Mouse (Mus musculus): ENCODE measurements around the gene 1700015F17Rik.

The 1700015F17Rik gene

DNA sequence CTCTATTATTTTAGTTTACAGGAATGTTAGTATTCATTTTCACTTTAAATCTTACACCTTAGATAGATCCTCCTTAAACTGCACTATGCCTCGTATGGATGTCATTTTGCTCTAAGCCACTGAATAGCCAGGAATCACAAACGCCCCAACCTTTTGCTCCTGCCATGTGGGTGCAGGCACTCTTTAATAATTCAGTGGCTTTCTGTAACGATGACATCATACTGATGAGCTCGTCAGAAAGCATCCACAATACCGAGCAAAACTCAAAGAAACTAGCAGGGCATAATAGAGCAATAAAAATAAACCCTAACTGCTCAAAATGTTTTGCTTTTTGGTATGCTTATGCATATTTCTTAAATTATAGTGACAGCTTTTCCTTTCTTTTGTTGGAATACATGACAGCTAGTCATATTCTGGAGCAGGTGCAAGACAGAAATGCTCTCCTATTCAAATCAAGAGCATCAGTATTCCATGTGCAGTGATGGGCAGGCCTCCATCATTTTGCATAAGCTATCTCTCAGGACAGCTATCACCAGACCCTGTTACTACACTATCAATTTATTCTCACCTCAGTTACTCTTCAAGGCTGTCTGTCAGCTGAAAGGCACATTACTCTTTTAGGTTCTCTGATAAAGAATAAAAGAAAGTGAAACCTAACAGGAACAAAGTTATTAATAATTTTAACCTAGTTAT, 47.1 kb downstream of the 1700015F17Rik start:
- DNase-seq (ENCODE audit: extremely low spot score, low read depth, low spot score) = no peak

DNA sequence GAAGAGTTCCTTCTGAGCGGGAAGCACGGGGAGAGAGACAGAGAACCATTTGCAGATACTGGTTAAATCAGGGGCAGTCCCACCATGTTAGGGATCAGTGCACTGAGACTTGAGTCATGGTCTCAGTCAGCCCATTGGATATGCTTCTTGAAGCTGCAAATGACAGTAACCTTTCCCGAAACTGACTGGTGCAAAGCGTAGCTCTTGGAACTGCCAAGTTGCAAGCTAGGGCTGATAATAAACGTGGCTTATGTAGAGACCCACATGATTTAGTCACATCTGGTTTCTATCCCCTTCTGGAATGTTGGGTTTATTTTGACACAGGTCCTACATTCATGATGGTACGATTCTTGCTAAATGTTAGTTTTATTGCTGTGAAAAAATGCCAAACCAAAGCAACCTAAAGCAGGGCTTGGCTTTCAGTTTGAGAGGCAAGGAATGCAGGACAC, 55.2 kb downstream of the 1700015F17Rik start:
- DNase-seq (ENCODE audit: extremely low spot score, low read depth, low spot score) = no peak

DNA sequence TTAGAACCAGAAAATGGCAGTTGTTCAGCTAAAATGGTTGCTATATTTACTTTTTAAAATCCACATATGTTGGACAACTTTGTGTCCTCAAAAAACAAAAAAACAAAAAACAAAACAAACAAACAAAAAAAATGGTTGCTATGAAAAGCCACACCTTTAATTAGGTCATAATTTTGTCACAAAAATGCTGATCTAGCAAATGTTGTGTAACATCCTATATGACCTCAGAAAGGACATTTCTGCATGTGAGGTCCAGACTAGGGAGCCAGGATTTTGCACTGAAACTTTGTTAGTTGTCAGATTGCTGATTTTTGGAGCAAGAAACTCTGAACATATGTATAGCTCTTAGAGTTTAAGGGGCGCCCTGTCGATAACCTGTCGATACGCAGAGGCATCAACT, 55.9 kb downstream of the 1700015F17Rik start:
- no peak for DNase-seq (ENCODE audit: extremely low spot score, low read depth, low spot score)

DNA sequence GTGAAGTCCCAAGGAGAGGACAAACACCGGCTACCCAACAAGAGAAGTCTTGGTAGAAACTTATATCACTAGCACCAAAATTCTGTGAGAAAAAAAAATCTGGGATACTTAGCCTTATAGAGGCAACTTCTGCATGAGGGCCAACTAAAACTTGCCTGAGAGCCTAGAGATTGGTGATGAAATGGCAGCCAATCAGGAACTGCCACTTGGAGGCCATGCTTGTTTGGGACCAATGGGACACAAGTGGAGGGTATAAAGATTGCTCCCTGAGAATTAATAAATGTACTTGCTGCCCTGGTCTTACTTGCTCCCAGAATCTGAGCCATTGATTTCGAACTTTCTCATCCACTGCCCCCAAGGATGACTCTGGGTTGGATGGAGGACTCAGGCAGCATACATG, 57.5 kb downstream of the 1700015F17Rik start:
- no peak for DNase-seq (ENCODE audit: extremely low spot score, low read depth, low spot score)

DNA sequence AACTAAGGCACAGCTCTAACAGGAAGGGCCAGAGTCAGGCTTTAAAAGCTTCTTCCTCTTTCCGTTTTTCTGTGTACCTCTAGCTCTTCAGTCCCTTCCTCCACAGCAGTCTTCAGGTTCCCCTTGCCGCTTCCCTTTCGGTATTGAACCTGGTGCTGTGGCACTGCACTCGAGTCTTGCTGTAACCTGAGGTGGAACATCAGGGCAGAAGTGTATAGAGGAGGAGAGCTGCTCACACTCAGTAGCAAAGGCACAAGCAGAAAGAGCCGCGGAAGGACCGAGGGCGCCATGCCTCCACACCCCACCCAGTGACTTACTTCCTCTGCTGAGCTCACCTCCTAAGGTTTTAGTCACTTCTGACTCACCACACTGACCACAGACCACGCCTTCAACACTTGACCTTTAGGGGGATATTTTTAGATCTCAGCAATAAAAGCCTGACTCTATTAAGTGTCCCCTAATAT, 58.9 kb downstream of the 1700015F17Rik start, which contains the start of gene Cdk14:
Gene Cdk14, minus strand, starts transcription at position 321 of the 464 bp plus-strand sequence.
- DNase-seq (ENCODE audit: extremely low spot score, low read depth, low spot score) = no peak

DNA sequence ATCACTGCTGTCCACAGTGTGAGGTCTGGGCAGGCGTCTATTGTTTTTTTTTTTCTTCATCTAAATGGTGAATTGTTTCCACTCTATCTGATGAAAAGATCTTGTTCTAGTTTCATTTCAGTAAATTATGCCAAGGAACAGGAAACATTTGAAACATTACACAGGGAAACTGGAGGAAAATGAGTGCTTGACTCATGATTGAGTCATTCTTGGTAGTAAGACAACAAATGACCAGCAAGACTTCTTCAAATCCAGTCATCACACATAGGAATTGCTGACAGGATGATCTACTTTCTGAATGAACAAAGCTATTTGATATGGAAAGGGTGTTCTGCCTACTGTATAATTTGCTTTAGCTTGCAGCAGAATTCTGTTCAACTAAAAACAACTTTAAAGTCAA, 59.7 kb downstream of the 1700015F17Rik start:
- no peak for DNase-seq (ENCODE audit: extremely low spot score, low read depth, low spot score)

DNA sequence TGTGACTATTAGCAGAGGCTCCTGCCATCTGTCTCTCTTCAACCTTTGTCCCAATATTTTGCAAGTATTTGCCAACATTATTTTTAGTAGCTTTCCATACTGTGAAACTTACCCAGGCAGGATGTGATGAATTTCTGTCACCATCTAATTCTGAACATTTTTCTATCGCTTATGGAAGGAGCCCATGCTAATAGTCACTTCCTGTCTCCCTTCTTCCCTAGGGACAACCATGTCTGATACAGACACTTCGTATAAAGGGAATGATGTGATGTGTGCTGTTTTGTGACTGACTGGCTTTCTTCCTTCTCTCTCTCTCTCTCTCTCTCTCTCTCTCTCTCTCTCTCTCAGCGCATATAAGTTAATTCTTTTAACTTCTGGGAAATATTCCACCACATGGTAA, 64.1 kb downstream of the 1700015F17Rik start:
- no peak for DNase-seq (ENCODE audit: extremely low spot score, low read depth, low spot score)

DNA sequence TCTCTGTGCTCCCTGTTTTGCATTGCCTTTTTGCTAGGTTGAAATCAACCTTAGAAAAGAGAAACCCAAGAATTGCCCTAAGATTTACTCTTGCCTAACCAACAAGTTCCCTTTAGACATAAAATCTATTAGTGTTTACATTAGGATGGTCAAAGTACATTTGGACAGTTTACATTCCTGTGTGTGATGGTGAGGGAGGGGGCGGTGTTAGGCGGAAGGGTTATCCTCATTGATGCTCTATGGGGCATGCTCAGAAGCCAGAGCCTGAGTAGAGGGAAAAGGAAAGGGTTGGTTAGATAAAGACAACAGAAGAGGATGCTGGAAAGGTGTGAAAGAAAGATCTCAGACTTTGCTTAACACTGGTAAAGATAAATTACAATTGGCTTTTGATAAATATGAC, 67.1 kb downstream of the 1700015F17Rik start:
- no peak for DNase-seq (ENCODE audit: extremely low spot score, low read depth, low spot score)

DNA sequence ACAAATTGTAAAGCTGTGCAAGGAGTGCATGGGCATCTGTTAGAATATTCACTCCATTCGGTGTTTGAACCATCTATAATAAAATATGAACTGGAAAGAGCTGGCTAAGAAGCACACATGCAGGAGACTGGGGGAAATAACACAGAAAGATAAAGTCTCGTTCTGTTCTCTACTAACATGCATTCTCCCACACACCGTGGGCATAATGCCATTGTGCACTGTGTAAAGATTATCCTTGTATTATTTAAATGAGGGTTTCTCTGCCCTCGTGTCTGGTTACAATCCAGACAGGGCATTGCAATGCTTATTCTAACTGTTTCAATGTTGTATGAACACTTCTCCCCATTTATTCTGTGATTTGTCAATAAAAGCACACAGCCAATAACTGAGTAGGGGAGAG, 77.0 kb downstream of the 1700015F17Rik start:
- no peak for DNase-seq (ENCODE audit: extremely low spot score, low read depth, low spot score)

DNA sequence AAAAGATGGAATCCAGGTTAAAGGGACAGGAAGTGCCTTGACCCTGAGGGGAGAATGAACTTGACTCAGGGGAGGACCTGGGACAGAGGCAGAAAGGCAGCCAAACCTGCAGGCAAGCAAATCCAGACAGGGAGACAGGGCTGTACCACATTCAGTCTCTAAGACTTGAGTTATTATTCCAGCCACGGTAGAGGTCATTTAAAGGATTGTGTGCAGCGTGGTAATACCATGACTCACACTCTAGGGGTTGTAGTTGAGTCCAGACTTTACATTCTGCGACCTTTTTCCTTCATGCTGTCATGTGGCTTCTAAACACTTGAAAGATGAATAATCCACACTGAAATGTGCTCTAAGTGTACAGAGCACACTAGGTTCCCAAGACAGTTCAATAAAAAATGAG, 86.2 kb downstream of the 1700015F17Rik start:
- no peak for DNase-seq (ENCODE audit: extremely low spot score, low read depth, low spot score)

Data from hindlimb bud, embryonic 11.5 days (tissue).